ENCODE assay signal across 35 mouse cellular contexts in genomic region chr6:34059741-34060140, GRCm38 (mm10). TPM values are rescaled to one million over a fixed set of nuclear protein-coding genes. Genes with fewer than 3 reads are reported as not detected.
"Had no signal": no experiment of that assay in that cellular context is flagged by ENCODE, and none has a peak within 500 bp of the region (broad histone marks: within the 10 kb centered on the region; RNA-seq: fewer than 3 reads in every experiment).

No protein-coding gene starts in this region.

- H3K27ac ChIP-seq: heart, embryonic 10.5 days; heart, embryonic 13.5 days; heart, embryonic 15.5 days; hindbrain, embryonic 10.5 days; hindbrain, embryonic 12.5 days; hindbrain, embryonic 13.5 days; hindbrain, embryonic 14.5 days; hindbrain, embryonic 15.5 days; hindbrain, postnatal 0 days; intestine, embryonic 15.5 days; kidney, embryonic 15.5 days; kidney, postnatal 0 days; layer of hippocampus, adult 2 months had no signal

- DNase-seq: heart, postnatal 10 days; heart, postnatal 14 days; heart, postnatal 36 days; heart, postnatal 4 days; kidney, adult 11 months; kidney, adult 18-20 months; kidney, adult 2 months; kidney, adult 8-10 months; kidney, adult 9 months; kidney, postnatal 10 days; kidney, postnatal 14 days; kidney, postnatal 25 days; kidney, postnatal 36 days; kidney, postnatal 4 days; layer of hippocampus, adult 9-11 months; layer of hippocampus, postnatal 36 days had no signal

- H3K4me3 ChIP-seq: heart, embryonic 10.5 days; heart, embryonic 12.5 days; heart, embryonic 13.5 days; heart, embryonic 15.5 days; hindbrain, embryonic 10.5 days; hindbrain, embryonic 12.5 days; hindbrain, embryonic 13.5 days; hindbrain, embryonic 15.5 days; intestine, embryonic 15.5 days; kidney, embryonic 15.5 days; layer of hippocampus, adult 2 months had no signal

- ATAC-seq: hindbrain, embryonic 16.5 days; hindbrain, postnatal 0 days; inflammation-experienced regulatory T-cells, adult 6 months; intestine, embryonic 15.5 days; intestine, embryonic 16.5 days; intestine, postnatal 0 days had no signal

- H3K9ac ChIP-seq: heart, embryonic 12.5 days; heart, embryonic 13.5 days; heart, embryonic 15.5 days; hindbrain, embryonic 12.5 days; hindbrain, embryonic 13.5 days; hindbrain, embryonic 14.5 days; hindbrain, embryonic 15.5 days; intestine, embryonic 15.5 days; kidney, embryonic 15.5 days had no signal

- H3K4me2 ChIP-seq: heart, embryonic 11.5 days; heart, embryonic 12.5 days; heart, embryonic 13.5 days; heart, embryonic 15.5 days; hindbrain, embryonic 12.5 days; hindbrain, embryonic 13.5 days; hindbrain, embryonic 14.5 days; hindbrain, embryonic 15.5 days; intestine, embryonic 15.5 days; kidney, embryonic 15.5 days had no signal

- H3K4me1 ChIP-seq: heart, embryonic 10.5 days; heart, embryonic 12.5 days; heart, embryonic 13.5 days; heart, embryonic 15.5 days; hindbrain, embryonic 10.5 days; hindbrain, embryonic 12.5 days; hindbrain, embryonic 13.5 days; hindbrain, embryonic 15.5 days; intestine, embryonic 15.5 days; kidney, embryonic 15.5 days had no signal

- H3K27me3 ChIP-seq: heart, embryonic 12.5 days; heart, embryonic 13.5 days; heart, embryonic 15.5 days; hindbrain, embryonic 12.5 days; hindbrain, embryonic 13.5 days; hindbrain, embryonic 15.5 days; intestine, embryonic 15.5 days; kidney, embryonic 15.5 days had no signal

- H3K36me3 ChIP-seq: heart, embryonic 10.5 days; heart, embryonic 12.5 days; heart, embryonic 13.5 days; heart, embryonic 15.5 days; hindbrain, embryonic 10.5 days; hindbrain, embryonic 12.5 days; hindbrain, embryonic 13.5 days; hindbrain, embryonic 15.5 days; intestine, embryonic 15.5 days; kidney, embryonic 15.5 days had no signal

- H3K9me3 ChIP-seq: heart, embryonic 10.5 days; heart, embryonic 12.5 days; heart, embryonic 15.5 days; hindbrain, embryonic 10.5 days; hindbrain, embryonic 12.5 days; hindbrain, embryonic 13.5 days; hindbrain, embryonic 15.5 days; intestine, embryonic 15.5 days; kidney, embryonic 15.5 days had no signal

RNA-seq across cellular contexts. Expression of gene Lrguk, which starts 30.5 kb away (rescaled TPM):
- polyA plus RNA-seq: inflammation-experienced regulatory T-cells, adult 6 months had no signal
